Mouse (Mus musculus) forebrain, embryonic 15.5 days (tissue): ENCODE measurements around the gene Slc9a8. TPM values are rescaled to one million over a fixed set of nuclear protein-coding genes. Genes with fewer than 3 reads are reported as not detected.

Source experiments
- ATAC-seq: fragments of 200-750 bp; cut with Nextera tagmentation; replicated peaks from 2 replicates; pipeline ENCODE4 v1.8.0; 2017; ENCODE audit warnings: mild to moderate bottlenecking, moderate TSS enrichment, moderate library complexity
- H3K27ac ChIP-seq: fragments of 300-500 bp; sonication (generic); replicated peaks from 2 replicates; pipeline ENCODE4 v1.5.1; 2015; ENCODE audit warnings: mild to moderate bottlenecking, inconsistent platforms
- H3K27me3 ChIP-seq: fragments of 300-500 bp; sonication (generic); 2 replicates; pipeline ENCODE4 v1.6.1; 2015; ENCODE audit warnings: inconsistent platforms
- H3K36me3 ChIP-seq: fragments of 300-500 bp; sonication (generic); 2 replicates; pipeline ENCODE4 v1.6.1; 2015; ENCODE audit warnings: mild to moderate bottlenecking, inconsistent platforms
- H3K4me1 ChIP-seq: fragments of 300-500 bp; sonication (generic); 2 replicates; pipeline ENCODE4 v1.6.1; 2015; ENCODE audit warnings: inconsistent platforms
- H3K4me2 ChIP-seq: fragments of 300-500 bp; sonication (generic); replicated peaks from 2 replicates; pipeline ENCODE4 v1.6.1; 2015; ENCODE audit warnings: mild to moderate bottlenecking, inconsistent platforms
- H3K4me3 ChIP-seq: fragments of 300-500 bp; sonication (generic); 2 replicates; pipeline ENCODE4 v1.5.1; 2015; ENCODE audit warnings: mild to moderate bottlenecking, inconsistent platforms
- H3K9ac ChIP-seq: fragments of 300-500 bp; sonication (generic); replicated peaks from 2 replicates; pipeline ENCODE4 v1.6.1; 2015; ENCODE audit warnings: mild to moderate bottlenecking, inconsistent platforms
- H3K9me3 ChIP-seq: fragments of 300-500 bp; sonication (generic); 2 replicates; pipeline ENCODE4 v1.6.1; 2016; ENCODE audit warnings: inconsistent platforms
- WGBS: fragments of 180-500 bp; shearing (Covaris S2); methylation state at CpG from one replicate; pipeline ENCODE4 v1.1.7; 2015; ENCODE audit warnings: mixed read lengths; 5-methylcytosine and 5-hydroxymethylcytosine counted together
- polyA plus RNA-seq: library from polyadenylated mRNA; unstranded; fragments of >200 nt; fragmentation: Nextera tagmentation; extraction: Ambion mirVana; gene quantifications from 2 replicates; pipeline ENCODE4 v1.2.1, GENCODE M21; 2015

The Slc9a8 gene
- polyA plus RNA-seq, 1 experiment from 2014 or later: 20.4 TPM

GRCm38 (mm10) chr2:167508569-167508968, 87.1 kb downstream of the Slc9a8 start:
- Histone ChIP-seq H3K27me3 (no peaks in the 10 kb centered on the region), H3K4me1 (peaks cover 39% of the 10 kb centered on the region), H3K9ac (no peak overlapping the region), H3K9me3 (no peaks in the 10 kb centered on the region), H3K27ac (no peak overlapping the region), H3K36me3 (peaks cover 61% of the 10 kb centered on the region), H3K4me2 (no peak overlapping the region), H3K4me3 (no peak overlapping the region)
- WGBS: 93% methylated on average over 4 of the region's 4 CpGs
- ATAC-seq: no peak

- no peak overlapping the region for H3K4me2 ChIP-seq
- no peak overlapping the region for H3K27ac ChIP-seq
- peaks cover 24% of the 10 kb centered on the region for H3K4me1 ChIP-seq
- no peaks in the 10 kb centered on the region for H3K27me3 ChIP-seq
- no peak overlapping the region for H3K4me3 ChIP-seq
- H3K9ac ChIP-seq: no peak overlapping the region
- ATAC-seq: no peak
- H3K36me3 ChIP-seq: peaks cover 79% of the 10 kb centered on the region
- WGBS: 92% methylated on average over 3 of the region's 3 CpGs
- no peaks in the 10 kb centered on the region for H3K9me3 ChIP-seq
Measured at GRCm38 (mm10) chr2:167510485-167510884, 89.0 kb downstream of the Slc9a8 start.

- no peak overlapping the region for H3K4me2 ChIP-seq
- no peak for ATAC-seq
- WGBS: 96% methylated on average over 9 of the region's 9 CpGs
- H3K4me1 ChIP-seq: 0 out of 2 replicates have a peak, but pooled peaks cover 5% of the 10 kb centered on the region
- H3K9me3 ChIP-seq: no peaks in the 10 kb centered on the region
- no peaks in the 10 kb centered on the region for H3K27me3 ChIP-seq
- H3K36me3 ChIP-seq: peaks cover 93% of the 10 kb centered on the region
- no peak overlapping the region for H3K9ac ChIP-seq
- no peak overlapping the region for H3K27ac ChIP-seq
- H3K4me3 ChIP-seq: no peak overlapping the region
Measured at GRCm38 (mm10) chr2:167512365-167512764, 90.9 kb downstream of the Slc9a8 start.

- no peaks in the 10 kb centered on the region for H3K9me3 ChIP-seq
- no peak for ATAC-seq
- no peaks in the 10 kb centered on the region for H3K4me1 ChIP-seq
- no peak overlapping the region for H3K27ac ChIP-seq
- no peak overlapping the region for H3K4me3 ChIP-seq
- peaks cover 93% of the 10 kb centered on the region for H3K36me3 ChIP-seq
- H3K27me3 ChIP-seq: no peaks in the 10 kb centered on the region
- no peak overlapping the region for H3K4me2 ChIP-seq
- 94% methylated on average over 5 of the region's 5 CpGs for WGBS
- H3K9ac ChIP-seq: no peak overlapping the region
Measured at GRCm38 (mm10) chr2:167512970-167513369, 91.5 kb downstream of the Slc9a8 start.

GRCm38 (mm10) chr2:167514641-167515040, 93.1 kb downstream of the Slc9a8 start:
- no peak for ATAC-seq
- no peak overlapping the region for H3K4me3 ChIP-seq
- H3K36me3 ChIP-seq: peaks cover 89% of the 10 kb centered on the region
- no peak overlapping the region for H3K4me2 ChIP-seq
- no peak overlapping the region for H3K9ac ChIP-seq
- no peaks in the 10 kb centered on the region for H3K9me3 ChIP-seq
- no peak overlapping the region for H3K27ac ChIP-seq
- H3K27me3 ChIP-seq: no peaks in the 10 kb centered on the region
- 98% methylated on average over 4 of the region's 4 CpGs for WGBS
- no peaks in the 10 kb centered on the region for H3K4me1 ChIP-seq

GRCm38 (mm10) chr2:167515688-167516087, 94.2 kb downstream of the Slc9a8 start:
- no peak overlapping the region for H3K9ac ChIP-seq
- no peak overlapping the region for H3K27ac ChIP-seq
- peaks cover 88% of the 10 kb centered on the region for H3K36me3 ChIP-seq
- H3K9me3 ChIP-seq: no peaks in the 10 kb centered on the region
- no peak overlapping the region for H3K4me3 ChIP-seq
- WGBS: 91% methylated on average over 5 of the region's 5 CpGs
- no peak for ATAC-seq
- H3K4me2 ChIP-seq: no peak overlapping the region
- H3K27me3 ChIP-seq: no peaks in the 10 kb centered on the region
- H3K4me1 ChIP-seq: no peaks in the 10 kb centered on the region

- H3K4me2 ChIP-seq: no peak overlapping the region
- H3K27me3 ChIP-seq: no peaks in the 10 kb centered on the region
- 81% methylated on average over 5 of the region's 5 CpGs for WGBS
- H3K9ac ChIP-seq: no peak overlapping the region
- H3K27ac ChIP-seq: no peak overlapping the region
- H3K9me3 ChIP-seq: no peaks in the 10 kb centered on the region
- peaks cover 49% of the 10 kb centered on the region for H3K36me3 ChIP-seq
- ATAC-seq: no peak
- H3K4me1 ChIP-seq: no peaks in the 10 kb centered on the region
- H3K4me3 ChIP-seq: no peak overlapping the region
Measured at GRCm38 (mm10) chr2:167519606-167520252, 98.2 kb downstream of the Slc9a8 start.

Other genes with a start within 250 kb of the Slc9a8 start
- 2.2 and 2.4 TPM in 2 replicates for gene Kcnb1, start 231.6 kb upstream of the Slc9a8 start, polyA plus RNA-seq
- 2.7 and 3.6 TPM in 2 replicates for gene Ptgis, start 181.1 kb upstream of the Slc9a8 start, polyA plus RNA-seq
- gene B4galt5, start 72.5 kb upstream of the Slc9a8 start, polyA plus RNA-seq: 15.2 and 18.8 TPM in 2 replicates
- 132 TPM in 2 replicates for gene Rnf114, start 70.9 kb downstream of the Slc9a8 start, polyA plus RNA-seq
- gene Spata2, start 71.2 kb downstream of the Slc9a8 start, polyA plus RNA-seq: 32.1 and 32.6 TPM in 2 replicates
- gene Snai1, start 116.5 kb downstream of the Slc9a8 start, polyA plus RNA-seq: 2.1 and 2.7 TPM in 2 replicates
- gene Ube2v1, start 210.4 kb downstream of the Slc9a8 start, polyA plus RNA-seq: 267 and 269 TPM in 2 replicates
- gene Gm20431, start 239.8 kb downstream of the Slc9a8 start, polyA plus RNA-seq: 8.6 and 12.3 TPM in 2 replicates